Mouse (Mus musculus): Measurements from ENCODE around the gene Arhgef15.
"Not testable (repeated sequence)": the region's sequence is repeated elsewhere in the genome, so short reads cannot be mapped to it uniquely, and the experiment has no call there.

The Arhgef15 gene

DNA sequence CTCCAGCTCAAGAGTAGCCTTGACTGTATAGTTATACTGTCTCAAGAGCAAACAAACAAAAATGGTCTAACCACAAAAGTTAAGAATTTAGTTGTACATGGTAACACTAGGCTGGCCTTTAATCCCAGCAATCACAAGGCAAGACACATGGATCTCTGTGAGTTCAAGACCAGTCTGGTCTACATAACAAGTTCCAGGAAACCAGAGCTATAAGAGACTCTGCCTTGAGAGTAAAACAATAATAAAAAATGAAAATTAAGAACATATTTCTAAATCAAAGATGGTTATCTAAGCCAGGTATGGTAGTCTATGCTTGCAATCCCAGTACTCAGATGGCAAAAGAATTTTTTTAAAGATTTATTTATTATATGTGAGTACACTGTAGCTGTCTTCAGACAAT lies 7.8 kb upstream of the Arhgef15 start:
- no peak for DNase-seq (ENCODE audit: low read depth, low spot score)

DNA sequence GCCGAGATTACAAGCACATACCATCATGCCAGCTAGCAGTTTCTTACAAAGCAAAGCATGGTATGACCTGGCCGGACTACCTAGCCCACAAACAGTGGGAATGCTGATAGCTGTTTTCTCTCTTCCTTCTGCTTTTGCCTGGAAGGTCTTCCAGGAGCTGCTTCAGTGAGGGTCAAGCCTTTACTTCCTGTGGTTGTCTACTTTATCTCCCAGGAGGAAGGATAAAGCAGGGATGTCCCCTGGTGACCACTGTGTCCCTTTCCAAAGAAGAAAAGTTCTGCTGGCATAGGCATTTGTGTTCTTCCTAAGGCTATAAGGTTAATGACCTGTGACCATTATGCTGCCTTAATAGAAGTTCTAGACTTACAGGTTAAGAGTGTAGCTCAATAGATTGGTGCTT lies 6.1 kb upstream of the Arhgef15 start:
- DNase-seq (ENCODE audit: low read depth, low spot score), result no peak

DNA sequence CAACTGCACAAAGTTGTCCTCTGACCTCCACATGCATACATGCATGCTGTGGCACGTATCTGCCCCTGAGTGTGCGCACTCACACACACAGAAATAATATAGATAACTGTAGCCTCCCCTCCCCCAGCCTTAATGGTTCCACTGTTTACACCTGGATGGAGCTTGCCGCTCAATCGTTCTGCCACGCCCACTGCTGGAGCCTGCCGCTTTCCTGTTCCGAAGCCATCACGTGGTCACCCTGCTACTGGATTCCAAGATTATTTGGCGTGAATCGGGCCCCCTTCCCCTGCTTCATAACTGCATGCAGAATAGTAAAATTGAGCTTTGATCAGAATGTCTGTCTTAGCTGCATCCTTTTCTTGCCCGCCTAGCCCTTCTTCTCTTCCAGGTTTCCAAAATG lies 4.9 kb upstream of the Arhgef15 start:
- DNase-seq (ENCODE audit: low read depth, low spot score), result not testable (repeated sequence)

DNA sequence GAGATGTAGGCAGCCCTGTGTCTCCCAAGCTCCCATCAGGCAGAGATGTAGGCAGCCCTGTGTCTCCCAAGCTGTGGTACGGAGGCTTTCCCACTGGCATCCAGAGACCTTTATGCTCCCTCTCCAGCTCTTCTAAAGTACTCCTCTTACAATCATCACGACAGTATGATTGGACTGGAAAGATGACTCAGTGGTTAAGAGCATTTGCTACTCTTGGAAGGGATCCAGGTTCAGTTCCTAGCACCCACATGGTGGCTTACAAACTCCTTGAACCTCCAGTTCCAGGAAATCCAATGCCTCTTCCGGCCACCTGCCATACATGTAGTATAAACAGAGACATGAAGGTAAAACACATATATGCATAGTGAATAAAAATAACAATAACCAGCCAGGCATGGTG lies 4.3 kb upstream of the Arhgef15 start:
- no peak for DNase-seq (ENCODE audit: low read depth, low spot score)

DNA sequence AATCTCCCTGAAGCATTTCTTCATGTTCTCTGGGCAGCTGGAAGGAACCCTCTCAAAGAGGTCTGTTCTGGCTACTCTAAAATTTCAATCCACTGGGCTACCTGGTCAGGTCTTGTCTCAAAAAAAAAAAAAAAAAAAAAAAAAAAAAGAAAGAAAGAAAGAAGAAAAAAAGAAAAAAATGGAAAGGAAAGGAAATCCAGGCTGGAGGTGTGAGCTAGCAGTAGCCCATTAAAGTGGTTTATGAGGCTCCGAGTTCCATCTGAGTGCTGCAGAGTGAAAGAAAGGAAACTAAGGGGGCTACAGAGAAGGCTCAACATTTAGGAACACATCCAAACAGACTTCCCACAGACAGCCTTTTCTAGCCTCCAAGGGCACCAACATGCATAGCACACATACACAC lies 691 bp upstream of the Arhgef15 start:
- DNase-seq (ENCODE audit: low read depth, low spot score), result no peak

DNA sequence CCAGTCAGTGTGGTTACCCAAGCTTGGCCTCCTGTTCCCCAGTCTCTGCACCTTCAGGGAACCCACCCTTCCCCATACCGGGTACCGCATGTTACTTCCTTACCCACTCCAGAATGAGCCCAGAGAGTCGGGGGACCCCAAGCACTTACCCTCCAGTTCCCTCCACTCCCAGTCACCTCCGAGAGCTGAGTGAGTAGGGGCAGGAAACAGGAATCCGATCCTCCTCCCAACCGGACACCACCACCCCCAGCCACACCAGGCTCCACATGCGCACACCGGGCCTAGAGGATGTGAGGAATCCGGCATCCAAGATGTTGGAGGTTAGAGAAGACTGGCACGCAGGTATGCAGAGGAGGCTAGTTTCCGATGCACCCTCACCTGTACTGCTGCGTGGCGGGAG lies 583 bp downstream of the Arhgef15 start:
- no peak for DNase-seq (ENCODE audit: low read depth, low spot score)

DNA sequence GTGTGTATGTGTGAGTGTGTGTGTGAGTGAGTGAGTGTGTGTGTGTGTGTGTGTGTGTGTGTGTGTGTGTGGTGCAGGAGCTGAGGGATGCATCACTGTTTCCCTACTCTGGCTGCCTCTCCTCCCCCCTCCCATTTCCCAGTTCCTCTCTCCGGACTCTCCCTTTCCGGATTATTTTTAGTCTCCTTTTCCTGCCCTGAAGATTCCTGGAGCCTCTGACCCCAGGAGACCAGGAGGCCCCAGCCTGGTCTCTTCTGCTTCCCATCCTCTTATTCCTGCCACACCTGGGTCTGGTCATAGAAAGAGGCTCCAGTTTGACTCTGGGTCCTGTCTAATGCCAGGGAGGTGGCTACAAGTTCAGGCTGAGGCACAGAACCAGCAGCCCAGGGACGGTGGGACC lies 1.2 kb downstream of the Arhgef15 start:
- no peak for DNase-seq (ENCODE audit: low read depth, low spot score)

DNA sequence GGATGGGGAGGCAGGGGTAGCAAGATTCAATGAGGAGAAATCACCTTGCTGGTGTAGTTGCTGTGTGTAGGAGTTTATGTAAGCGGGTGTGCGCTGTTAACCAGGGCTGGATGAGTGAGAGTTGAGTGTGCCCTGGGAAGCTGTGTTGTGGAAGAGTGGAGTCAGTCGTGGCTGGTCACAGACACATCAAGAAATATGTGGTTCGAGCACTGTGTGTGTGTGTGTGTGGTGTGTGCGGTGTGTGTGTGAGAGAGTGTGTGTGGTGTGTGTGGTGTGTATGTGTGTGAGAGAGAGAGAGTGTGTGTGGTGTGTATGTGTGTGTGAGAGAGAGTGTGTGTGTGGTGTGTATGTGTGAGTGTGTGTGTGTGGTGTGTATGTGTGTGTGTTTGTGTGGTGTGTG lies 1.8 kb downstream of the Arhgef15 start:
- DNase-seq (ENCODE audit: low read depth, low spot score), result no peak

DNA sequence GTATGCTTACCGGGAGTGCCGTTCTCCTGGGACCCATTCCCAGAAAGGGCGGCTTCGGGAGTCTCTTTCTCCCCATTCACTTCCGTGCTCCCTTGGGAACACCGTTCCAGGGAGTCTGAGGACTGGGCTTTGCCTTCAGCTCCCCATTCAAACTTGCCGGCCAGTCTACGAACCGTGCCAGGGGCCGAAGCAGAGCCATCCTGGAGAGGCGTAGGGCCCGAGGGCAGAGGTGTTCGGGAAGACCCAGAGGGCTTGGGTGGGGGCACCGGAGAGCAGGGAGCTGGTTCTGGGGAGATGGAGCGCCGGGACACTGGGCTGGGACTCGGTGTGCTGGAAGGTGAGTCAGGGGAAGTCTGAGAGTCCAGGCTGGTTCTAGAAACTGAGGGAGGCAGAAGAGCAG lies 2.9 kb downstream of the Arhgef15 start:
- DNase-seq (ENCODE audit: low read depth, low spot score), result no peak

DNA sequence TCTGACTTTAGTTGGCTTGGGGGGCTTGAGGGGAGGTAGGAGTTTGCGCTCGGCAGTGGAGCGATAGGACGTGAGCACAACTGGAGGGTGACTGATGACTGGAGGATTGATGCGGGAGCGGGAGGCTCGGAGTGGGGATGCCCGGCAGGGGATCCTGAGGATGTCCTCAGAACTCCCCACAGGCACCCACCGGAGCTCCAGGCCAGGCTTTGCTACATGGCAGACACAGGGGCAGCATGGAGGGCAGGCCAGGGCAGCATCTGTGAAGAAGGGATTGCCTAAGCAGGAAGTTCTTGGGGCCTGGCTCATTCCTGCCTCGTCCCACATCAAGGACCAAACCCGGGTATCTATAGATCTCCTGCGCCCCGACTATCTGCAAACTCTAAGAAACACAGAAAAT lies 3.4 kb downstream of the Arhgef15 start:
- no peak for DNase-seq (ENCODE audit: low read depth, low spot score)

DNA sequence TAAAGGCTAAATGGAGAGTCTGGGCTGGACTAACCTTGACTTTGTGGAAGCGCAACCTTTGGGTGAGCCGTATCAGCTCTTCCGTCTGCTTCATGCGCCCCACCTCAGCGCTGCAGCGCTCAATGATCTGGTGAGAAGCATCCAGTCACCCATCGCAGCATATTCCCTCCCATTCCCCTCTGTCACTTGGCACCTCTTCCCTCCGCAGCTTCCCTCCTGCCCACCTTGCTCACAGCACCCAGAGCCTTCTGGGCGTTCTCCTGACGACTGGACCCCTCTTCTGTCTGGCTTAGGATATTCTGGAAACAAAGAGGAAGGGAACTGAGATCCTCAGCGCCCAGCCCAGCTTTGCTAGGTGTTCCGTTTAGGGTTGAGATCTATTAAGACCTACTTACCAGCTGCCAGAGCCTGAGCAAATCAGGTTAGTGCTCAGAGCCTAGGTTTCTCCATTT lies 9.7 kb downstream of the Arhgef15 start:
- no peak for DNase-seq (ENCODE audit: low read depth, low spot score)

DNA sequence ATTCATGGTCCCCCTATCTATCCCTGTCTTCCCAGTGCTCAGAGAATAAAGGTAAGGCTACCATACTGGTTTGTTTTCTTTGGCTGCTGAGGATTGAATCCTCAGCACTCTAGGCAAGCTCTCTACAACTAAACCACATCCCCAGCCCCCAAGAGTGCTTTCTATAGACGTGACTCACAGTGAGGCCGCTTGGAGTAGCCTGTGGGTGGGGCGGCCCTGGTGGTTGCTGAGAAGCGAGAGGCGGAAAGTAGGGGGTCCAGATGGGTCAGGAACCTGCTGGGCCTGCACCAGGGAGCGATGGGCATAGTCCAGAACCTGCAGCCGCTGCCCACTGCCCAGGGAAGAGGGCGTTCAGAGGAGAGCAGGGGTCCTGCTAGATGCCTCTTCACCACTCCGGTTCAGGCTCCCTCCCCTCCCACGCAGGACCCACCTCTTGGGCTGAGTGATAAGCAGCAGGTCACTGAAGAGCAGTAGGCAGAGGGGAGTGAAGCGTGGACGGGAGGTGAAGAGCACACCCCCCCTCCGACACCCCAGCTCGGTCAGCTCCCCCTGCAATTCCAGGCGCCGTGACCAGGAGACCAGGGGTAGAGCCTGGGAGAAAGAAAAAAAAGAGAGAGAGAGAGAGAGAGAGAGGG lies 10.4 kb downstream of the Arhgef15 start:
- no peak for DNase-seq (ENCODE audit: low read depth, low spot score)

DNA sequence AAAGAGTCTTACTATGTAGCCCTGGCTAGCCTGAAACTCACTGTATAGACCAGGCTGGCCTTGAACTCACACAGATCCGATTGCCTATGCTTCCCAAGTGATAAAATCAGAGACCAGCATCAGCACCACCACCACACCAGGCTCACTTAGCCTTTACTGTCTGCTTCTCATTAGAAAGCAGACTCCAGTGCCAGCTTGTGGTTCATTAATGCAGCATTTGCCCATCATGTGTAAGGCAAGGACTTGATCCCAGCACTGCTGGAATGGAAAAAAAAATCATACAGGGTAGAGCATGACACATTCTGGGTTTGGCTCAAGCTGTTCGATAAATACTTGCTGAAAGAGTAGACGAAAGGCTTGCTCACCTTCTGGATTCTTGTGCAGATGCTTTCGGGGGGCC lies 11.3 kb downstream of the Arhgef15 start:
- DNase-seq (ENCODE audit: low read depth, low spot score), result no peak

DNA sequence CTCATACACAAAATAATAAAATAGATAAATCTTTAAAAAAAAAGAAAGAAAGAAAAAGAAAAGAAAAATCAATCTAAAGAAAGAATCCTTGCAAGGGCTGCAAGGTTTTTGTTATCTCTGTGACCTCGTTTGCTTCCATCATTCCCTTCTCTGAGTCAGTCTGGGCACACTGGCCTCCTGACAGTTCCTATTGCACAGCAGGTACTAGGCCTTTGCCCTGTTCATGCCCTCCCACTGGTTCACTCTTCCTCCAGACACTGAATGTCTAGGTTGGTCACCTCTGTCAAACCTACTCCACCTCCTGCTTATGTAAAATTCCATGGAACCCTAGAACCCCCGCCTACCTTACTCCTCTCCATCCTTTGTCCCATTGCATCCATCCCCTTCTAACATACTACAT lies 12.0 kb downstream of the Arhgef15 start:
- no peak for DNase-seq (ENCODE audit: low read depth, low spot score)

DNA sequence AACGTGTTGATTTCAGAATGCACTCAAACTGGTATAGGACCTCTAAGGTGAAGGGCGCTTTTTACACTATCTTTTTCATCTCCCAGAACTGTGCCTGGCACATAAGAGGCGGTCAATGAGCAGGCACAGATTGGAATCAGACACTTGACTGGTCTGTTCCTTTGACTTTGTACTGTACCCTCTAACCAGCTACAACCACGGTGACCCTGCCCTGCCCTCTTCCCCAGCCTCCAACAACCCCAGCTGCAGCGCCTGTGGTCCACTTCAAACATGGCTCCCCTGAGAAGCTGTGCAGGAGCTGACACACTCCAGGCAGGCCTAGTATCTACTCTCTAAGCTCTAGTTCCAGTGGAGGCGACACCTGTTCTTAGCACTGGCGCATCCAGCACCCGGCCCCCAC lies 14.5 kb downstream of the Arhgef15 start:
- no peak for DNase-seq (ENCODE audit: low read depth, low spot score)

DNA sequence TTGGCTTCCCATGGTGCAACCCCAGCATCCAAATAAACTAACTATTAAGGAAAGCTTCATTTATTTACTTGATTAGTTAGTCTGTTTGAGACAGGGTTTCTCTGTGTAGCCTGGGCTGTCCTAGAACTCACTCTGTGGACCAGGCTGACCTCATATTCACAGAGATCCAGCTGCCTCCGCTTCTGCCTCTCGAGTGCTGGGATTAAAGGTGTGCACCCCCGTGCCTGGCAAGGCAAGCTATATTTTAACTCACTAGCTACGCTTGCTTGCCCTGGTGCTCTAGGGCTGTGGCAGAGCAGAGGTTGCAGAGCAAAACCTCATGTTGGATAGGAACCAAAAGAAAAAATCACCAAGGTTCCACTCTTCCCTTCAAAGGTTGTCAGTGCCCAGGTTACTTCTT lies 16.8 kb downstream of the Arhgef15 start:
- no peak for DNase-seq (ENCODE audit: low read depth, low spot score)

DNA sequence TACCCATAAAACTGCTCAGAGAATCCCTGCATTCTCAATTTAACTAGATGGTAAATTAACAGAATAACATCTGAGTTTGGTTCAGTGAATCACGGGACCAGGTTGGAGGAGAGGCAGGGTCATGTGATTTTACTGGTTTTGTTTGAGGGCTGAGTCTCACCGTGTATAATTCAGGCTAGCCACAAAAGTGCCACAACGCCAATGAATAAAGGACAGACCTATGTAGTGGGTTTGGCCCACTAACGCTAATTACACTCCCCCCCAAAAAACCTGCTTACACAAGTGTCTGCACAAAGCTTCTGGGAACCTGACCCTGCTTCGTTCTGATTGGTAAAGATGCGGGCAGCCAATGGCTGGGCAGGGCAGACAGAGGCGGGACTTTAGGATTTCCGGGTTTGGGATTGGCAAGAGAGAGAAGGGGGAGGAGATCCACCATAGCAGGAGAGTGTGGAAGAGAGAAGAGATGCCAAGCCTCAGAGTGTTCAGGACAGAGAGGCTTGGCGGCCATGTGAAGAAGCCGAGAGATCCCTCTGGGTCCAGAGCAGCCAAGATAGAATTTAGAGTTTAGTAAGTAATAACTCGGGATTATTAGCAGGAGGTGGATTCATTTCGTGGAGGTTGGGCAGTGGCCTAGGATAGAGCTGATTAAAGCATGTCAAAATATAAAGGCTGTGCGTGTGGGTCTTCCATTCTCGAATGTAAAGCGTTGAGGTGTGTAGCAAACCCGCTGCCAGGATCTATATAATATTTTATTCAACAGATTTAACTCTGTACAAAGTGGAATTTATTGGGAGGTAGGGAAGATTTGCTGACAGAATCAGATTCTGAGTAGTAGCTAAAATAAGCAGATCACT lies 17.6 kb downstream of the Arhgef15 start:
- peak; percentile 81 for DNase-seq (ENCODE audit: low read depth, low spot score)

DNA sequence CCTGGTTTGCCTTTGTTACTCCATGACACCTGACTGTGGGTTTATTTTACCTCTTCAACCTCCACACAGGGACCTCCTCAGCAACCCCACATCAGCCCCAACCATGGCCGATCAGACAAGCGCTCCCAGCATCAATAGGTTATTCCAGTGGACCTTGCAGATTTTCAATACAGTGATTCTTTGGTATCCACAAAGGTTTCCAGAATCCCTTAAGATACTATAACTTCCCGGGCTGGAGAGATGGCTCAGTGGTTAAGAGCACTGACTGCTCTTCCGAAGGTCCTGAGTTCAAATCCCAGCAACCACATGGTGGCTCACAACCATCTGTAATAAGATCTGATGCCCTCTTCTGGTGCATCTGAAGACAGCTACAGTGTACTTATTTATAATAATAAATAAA lies 20.3 kb downstream of the Arhgef15 start:
- DNase-seq (ENCODE audit: low read depth, low spot score), result not testable (repeated sequence)

DNA sequence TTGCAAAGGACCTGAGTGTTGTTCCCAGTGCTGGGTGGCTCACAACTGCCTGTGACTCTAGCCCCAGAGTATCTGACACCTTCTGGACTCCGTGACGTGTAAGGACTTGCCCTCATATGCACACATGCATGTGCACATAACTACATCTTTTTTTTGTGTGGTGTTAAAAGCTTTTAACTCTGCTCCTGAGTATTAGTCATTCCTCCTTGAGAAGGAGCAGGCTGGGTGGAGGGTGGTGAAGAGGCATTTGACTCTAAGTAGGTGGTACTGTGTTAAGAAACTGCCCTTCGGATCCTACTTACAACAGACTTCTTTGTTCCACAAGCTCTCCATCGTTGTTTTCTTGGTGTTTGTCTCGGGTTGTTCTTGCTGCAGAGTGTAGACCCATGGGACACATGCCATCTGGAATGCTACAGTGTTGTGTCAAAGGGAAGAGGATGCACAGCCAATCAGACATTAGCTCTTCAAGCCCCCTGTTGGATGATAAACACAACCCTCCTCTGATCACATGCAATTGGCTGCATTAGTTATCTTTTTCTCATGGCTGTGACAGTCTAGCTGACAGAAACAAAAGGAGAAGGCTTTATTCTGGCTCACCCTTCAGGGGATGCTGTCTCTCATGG lies 23.3 kb downstream of the Arhgef15 start:
- DNase-seq (ENCODE audit: low read depth, low spot score), result no peak

DNA sequence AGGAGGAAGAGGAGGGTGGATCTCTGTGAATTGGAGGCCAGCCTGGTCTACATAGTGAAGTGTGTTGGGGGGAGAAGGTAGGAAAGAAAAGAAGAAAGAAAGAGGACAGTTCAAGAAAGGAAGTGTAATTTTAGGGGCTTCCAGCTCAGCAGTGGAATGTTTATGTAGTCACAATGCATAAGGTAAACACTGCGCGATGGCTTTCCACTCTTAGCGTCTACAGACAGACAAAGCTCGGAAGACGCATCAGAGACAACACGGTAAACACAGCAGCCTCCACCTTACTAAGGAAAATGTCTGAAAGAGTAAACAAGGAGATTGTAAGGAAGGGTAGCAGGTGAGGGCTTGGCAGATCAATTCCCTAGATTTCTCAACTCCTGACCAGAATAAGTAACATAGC lies 27.3 kb downstream of the Arhgef15 start:
- DNase-seq (ENCODE audit: low read depth, low spot score), result no peak

DNA sequence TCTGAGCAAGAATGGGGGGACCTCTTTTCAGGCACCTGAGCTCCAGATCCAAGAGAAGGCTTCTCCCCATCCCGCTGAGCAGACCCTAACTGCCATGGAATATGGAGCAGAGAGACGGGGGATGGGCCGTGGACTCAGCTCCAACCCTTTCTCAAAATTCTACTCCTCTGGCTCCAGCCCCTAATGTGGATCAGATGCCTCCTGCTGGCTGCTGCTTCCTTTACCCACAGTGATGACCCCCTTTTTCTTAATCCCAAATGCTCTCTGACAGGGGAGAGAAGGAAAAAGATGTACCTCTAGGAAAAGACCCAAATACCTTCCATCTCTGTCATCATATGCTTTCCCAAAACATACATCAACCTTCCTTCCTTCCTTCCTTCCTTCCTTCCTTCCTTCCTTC lies 30.3 kb downstream of the Arhgef15 start, which contains the start of gene Odf4:
Gene Odf4, minus strand, starts transcription at position 101 of the 400 bp plus-strand sequence.
- DNase-seq (ENCODE audit: low read depth, low spot score), result no peak

DNA sequence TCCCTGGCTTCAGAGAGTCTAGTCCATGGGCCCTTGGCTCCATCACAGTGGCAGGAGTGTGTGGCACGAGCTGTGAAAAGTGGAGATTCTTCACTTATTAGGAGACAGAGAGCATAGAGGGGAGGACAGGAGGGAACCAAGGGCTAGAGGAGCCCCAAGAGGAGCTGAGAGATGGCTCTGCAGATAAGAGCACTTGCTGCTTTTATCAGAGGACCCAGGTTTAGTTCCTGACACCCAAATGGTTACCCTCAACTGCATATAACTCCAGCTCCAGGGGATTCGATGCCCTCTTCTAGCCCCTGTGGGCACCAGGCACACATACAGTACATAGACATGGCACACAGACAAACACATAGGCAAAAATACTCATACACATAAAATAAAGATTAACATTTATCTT lies 32.5 kb downstream of the Arhgef15 start:
- DNase-seq (ENCODE audit: low read depth, low spot score), result no peak

DNA sequence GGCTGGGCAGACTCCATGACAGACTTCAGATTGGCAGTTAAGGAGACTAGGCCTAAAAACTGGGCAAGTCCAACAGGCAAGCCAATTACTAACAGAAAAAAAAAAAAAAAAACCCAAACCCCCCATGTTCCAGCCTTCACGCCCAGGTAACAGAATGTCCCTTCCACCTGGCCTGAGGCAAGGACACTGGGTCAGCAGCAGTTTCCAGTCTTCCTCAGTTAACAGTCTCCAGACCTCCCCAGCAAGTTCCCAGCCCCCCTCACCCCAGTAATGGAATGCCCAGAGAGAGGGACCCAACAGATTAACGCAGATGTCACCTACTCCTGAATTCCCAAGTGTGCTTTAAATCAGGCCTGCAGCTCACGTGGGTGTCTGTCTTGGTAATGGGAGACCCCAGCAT lies 34.1 kb downstream of the Arhgef15 start:
- DNase-seq (ENCODE audit: low read depth, low spot score), result no peak
